Mouse (Mus musculus) MEL (cell line): Measurements from ENCODE around the gene Wfs1. TPM values are rescaled to one million over a fixed set of nuclear protein-coding genes. Genes with fewer than 3 reads are reported as not detected.

Experiments
- DNase-seq: peaks from one replicate; pipeline ENCODE4 v3.0.0; 2011; ENCODE audit warnings: low read depth, low spot score
- H3K27ac ChIP-seq: 2 replicates; pipeline ENCODE4 v1.5.1; 2012; ENCODE audit warnings: low read depth, mild to moderate bottlenecking, control low read depth, low read length, moderate library complexity; ENCODE audit not compliant: control insufficient read depth
- H3K27me3 ChIP-seq, 2 experiments: fragments of 150-350 bp in 1 of 2; sonication (generic) in 1 of 2; 2 replicates each; pipeline ENCODE4 v1.6.1; 2012; ENCODE audit warnings: low read length in 2 of 2, mild to moderate bottlenecking in 2 of 2, improper control_type of control experiment in 1 of 2, moderate library complexity in 1 of 2; ENCODE audit not compliant: insufficient read depth in 2 of 2, control insufficient read depth in 1 of 2
- H3K36me3 ChIP-seq, 2 experiments: 2 replicates each; pipeline ENCODE4 v1.6.1; 2012 to 2014; ENCODE audit warnings: low read length in 2 of 2, improper control_type of control experiment in 1 of 2, inconsistent platforms in 1 of 2, mild to moderate bottlenecking in 1 of 2; ENCODE audit not compliant: insufficient read depth in 2 of 2, control insufficient read depth in 1 of 2
- H3K4me1 ChIP-seq, 2 experiments: fragments of 150-350 bp in 1 of 2; sonication (generic) in 1 of 2; 2 replicates each; pipeline ENCODE4 v1.6.1; 2012; ENCODE audit warnings: low read length in 2 of 2, improper control_type of control experiment in 1 of 2, mild to moderate bottlenecking in 1 of 2; ENCODE audit not compliant: insufficient read depth in 2 of 2, control insufficient read depth in 1 of 2
- H3K4me3 ChIP-seq, 2 experiments: fragments of 150-350 bp in 1 of 2; sonication (generic) in 1 of 2; 2 replicates each; pipeline ENCODE4 v1.5.1; 2012; ENCODE audit warnings: low read depth in 2 of 2, low read length in 2 of 2, mild to moderate bottlenecking in 2 of 2, moderate library complexity in 2 of 2, control low read depth in 1 of 2, improper control_type of control experiment in 1 of 2; ENCODE audit not compliant: control insufficient read depth in 1 of 2, insufficient read depth in 1 of 2
- H3K79me2 ChIP-seq: 2 replicates; pipeline ENCODE4 v1.6.1; 2012; ENCODE audit warnings: mild to moderate bottlenecking, low read length, moderate library complexity; ENCODE audit not compliant: control insufficient read depth, poor library complexity, insufficient read depth
- H3K9ac ChIP-seq: 2 replicates; pipeline ENCODE4 v1.6.1; 2012; ENCODE audit warnings: low read depth, mild to moderate bottlenecking, control low read depth, low read length, moderate library complexity; ENCODE audit not compliant: control insufficient read depth, poor library complexity, severe bottlenecking
- H3K9me3 ChIP-seq: fragments of 150-350 bp; sonication (generic); replicated peaks from 2 replicates; pipeline ENCODE4 v1.6.1; 2012; ENCODE audit warnings: mild to moderate bottlenecking, low read length, improper control_type of control experiment, moderate library complexity; ENCODE audit not compliant: insufficient read depth
- BHLHE40 ChIP-seq: IDR thresholded peaks from 2 replicates; pipeline ENCODE4 v1.6.1; 2012; ENCODE audit warnings: low read depth, mild to moderate bottlenecking, inconsistent platforms, low read length, improper control_type of control experiment, borderline replicate concordance
- CTCF ChIP-seq, 3 experiments: IDR thresholded peaks in 2 of 3; conservative IDR thresholded peaks in 1 of 3; 2 replicates each; pipeline ENCODE4 v1.5.1; 2011 to 2012; ENCODE audit warnings: low read length in 3 of 3, low read depth in 2 of 3, mild to moderate bottlenecking in 2 of 3, improper control_type of control experiment in 1 of 3, inconsistent platforms in 1 of 3, mixed read lengths in 1 of 3, moderate library complexity in 1 of 3; ENCODE audit not compliant: control insufficient read depth in 1 of 3, insufficient read depth in 1 of 3, poor library complexity in 1 of 3, severe bottlenecking in 1 of 3
- E2F4 ChIP-seq: IDR thresholded peaks from 2 replicates; pipeline ENCODE4 v1.6.1; 2011; ENCODE audit warnings: low read depth, low read length, improper control_type of control experiment, borderline replicate concordance
- ELF1 ChIP-seq: IDR thresholded peaks from 2 replicates; pipeline ENCODE4 v1.6.1; 2014; ENCODE audit warnings: low read depth, mild to moderate bottlenecking, inconsistent platforms, low read length, improper control_type of control experiment, moderate library complexity
- ETS1 ChIP-seq: IDR thresholded peaks from 2 replicates; pipeline ENCODE4 v1.6.1; 2012; ENCODE audit warnings: low read depth, mild to moderate bottlenecking, inconsistent platforms, low read length, improper control_type of control experiment, moderate library complexity
- GABPA ChIP-seq: IDR thresholded peaks from 2 replicates; pipeline ENCODE4 v1.6.1; 2012; ENCODE audit warnings: low read depth, mild to moderate bottlenecking, inconsistent platforms, low read length, improper control_type of control experiment, moderate library complexity
- KAT2A ChIP-seq: conservative IDR thresholded peaks from 2 replicates; pipeline ENCODE4 v1.6.1; 2012; ENCODE audit warnings: low read depth, low read length, improper control_type of control experiment, inconsistent platforms
- MAFK ChIP-seq: IDR thresholded peaks from 2 replicates; pipeline ENCODE4 v1.6.1; 2011; ENCODE audit warnings: low read depth, mild to moderate bottlenecking, low read length, improper control_type of control experiment, borderline replicate concordance
- MEF2A ChIP-seq: IDR thresholded peaks from 2 replicates; pipeline ENCODE4 v1.6.1; 2014; ENCODE audit warnings: low read depth, mild to moderate bottlenecking, inconsistent platforms, low read length, improper control_type of control experiment; ENCODE audit not compliant: poor library complexity, insufficient replicate concordance, severe bottlenecking; ENCODE audit errors: extremely low read depth
- MXI1 ChIP-seq: IDR thresholded peaks from 2 replicates; pipeline ENCODE4 v1.6.1; 2011; ENCODE audit warnings: mild to moderate bottlenecking, low read depth, low read length, improper control_type of control experiment
- MYB ChIP-seq: IDR thresholded peaks from 2 replicates; pipeline ENCODE4 v1.6.1; 2011; ENCODE audit warnings: mild to moderate bottlenecking, low read depth, low read length, improper control_type of control experiment
- NELFE ChIP-seq: IDR thresholded peaks from 2 replicates; pipeline ENCODE4 v1.6.1; 2011; ENCODE audit warnings: low read depth, low read length, improper control_type of control experiment
- NRF1 ChIP-seq: IDR thresholded peaks from 2 replicates; pipeline ENCODE4 v1.6.1; 2014; ENCODE audit warnings: low read depth, mild to moderate bottlenecking, inconsistent platforms, low read length, improper control_type of control experiment, moderate library complexity; ENCODE audit not compliant: poor library complexity, insufficient read depth, severe bottlenecking
- POLR2AphosphoS2 ChIP-seq: IDR thresholded peaks from 2 replicates; pipeline ENCODE4 v1.6.1; 2011; ENCODE audit warnings: low read length, improper control_type of control experiment
- POLR2AphosphoS5 ChIP-seq: IDR thresholded peaks from 2 replicates; pipeline ENCODE4 v1.6.1; 2012; ENCODE audit warnings: low read depth, borderline replicate concordance, mild to moderate bottlenecking, inconsistent platforms, low read length, moderate library complexity, mixed read lengths
- RAD21 ChIP-seq: IDR thresholded peaks from 2 replicates; pipeline ENCODE4 v1.6.1; 2011; ENCODE audit warnings: mild to moderate bottlenecking, low read depth, low read length, improper control_type of control experiment
- RCOR1 ChIP-seq: IDR thresholded peaks from 2 replicates; pipeline ENCODE4 v1.6.1; 2012; ENCODE audit warnings: low read depth, mild to moderate bottlenecking, inconsistent platforms, low read length, improper control_type of control experiment
- SMC3 ChIP-seq: IDR thresholded peaks from 2 replicates; pipeline ENCODE4 v1.6.1; 2011; ENCODE audit warnings: low read depth, low read length, improper control_type of control experiment
- TBP ChIP-seq: IDR thresholded peaks from 2 replicates; pipeline ENCODE4 v1.8.0; 2011; ENCODE audit warnings: low read depth, low read length, improper control_type of control experiment
- USF1 ChIP-seq: IDR thresholded peaks from 2 replicates; pipeline ENCODE4 v1.6.1; 2014; ENCODE audit warnings: low read depth, mild to moderate bottlenecking, inconsistent platforms, low read length, improper control_type of control experiment, moderate library complexity
- ZC3H11A ChIP-seq: IDR thresholded peaks from 2 replicates; pipeline ENCODE4 v1.6.1; 2012; ENCODE audit warnings: low read depth, mild to moderate bottlenecking, inconsistent platforms, low read length, improper control_type of control experiment
- ZKSCAN1 ChIP-seq: IDR thresholded peaks from 2 replicates; pipeline ENCODE4 v1.6.1; 2012; ENCODE audit warnings: low read depth, mild to moderate bottlenecking, inconsistent platforms, low read length, improper control_type of control experiment, moderate library complexity
- ZMIZ1 ChIP-seq: IDR thresholded peaks from 2 replicates; pipeline ENCODE4 v1.6.1; 2012; ENCODE audit warnings: low read depth, mild to moderate bottlenecking, inconsistent platforms, low read length, improper control_type of control experiment, moderate library complexity
- polyA plus RNA-seq, 2 experiments: library from polyadenylated mRNA; stranded (reverse) in 1 of 2; unstranded in 1 of 2; fragments of >175 nt in 1 of 2; fragments of >200 nt in 1 of 2; gene quantifications; 2 replicates each; pipeline versions ENCODE4 v1.2.1 to v1.2.4; 2012; ENCODE audit warnings: low replicate concordance in 2 of 2, low read depth in 1 of 2; ENCODE audit not compliant: insufficient read length in 2 of 2, insufficient read depth in 1 of 2, missing spikeins in 1 of 2
- total RNA-seq: library from RNA; depleted of rRNA; stranded (reverse); fragments of 300-350 nt; gene quantifications from 2 replicates; pipeline ENCODE4 v1.2.3, GENCODE M21; 2012

The Wfs1 gene
- total and polyA plus RNA-seq, 3 experiments: not detected

DNA sequence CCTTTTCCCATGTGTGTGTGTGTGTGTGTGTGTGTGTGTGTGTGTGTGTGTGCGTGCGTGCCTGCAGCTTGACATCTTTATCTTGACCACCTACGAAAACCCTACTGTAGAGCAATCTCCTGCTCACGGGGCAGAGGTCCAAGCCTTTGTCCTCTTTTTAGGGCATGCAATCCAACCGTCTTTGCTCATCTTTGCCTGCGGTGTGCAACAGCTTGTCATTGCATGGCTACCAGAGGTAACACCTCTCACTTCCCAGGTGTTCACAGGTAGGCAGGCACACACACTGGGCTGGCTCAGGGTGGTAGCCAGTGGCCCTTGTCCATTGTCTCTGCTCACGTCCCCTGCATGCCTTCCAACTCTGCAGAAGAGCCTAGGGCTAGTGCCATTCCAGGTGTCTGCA, 71.0 kb downstream of the Wfs1 start:
- Histone ChIP-seq H3K27ac (no peak overlapping the region), H3K4me3 (no peak overlapping the region), H3K27me3 (no peaks in the 10 kb centered on the region), H3K9me3 (no peaks in the 10 kb centered on the region), H3K4me1 (no peaks in the 10 kb centered on the region), H3K9ac (no peak overlapping the region), H3K36me3 (no peaks in the 10 kb centered on the region), H3K79me2 (no peaks in the 10 kb centered on the region)
- no peak for TF ChIP-seq TBP
- no peak for TF ChIP-seq MEF2A
- TF ChIP-seq POLR2AphosphoS2: no peak
- TF ChIP-seq MYB: no peak
- TF ChIP-seq GABPA: no peak
- no peak for TF ChIP-seq CTCF (IDR thresholded peaks at IDR 0.05 in 2 of 3, conservative IDR thresholded peaks at IDR 0.05 in 1 of 3; ENCODE audit: control insufficient read depth in 1 of 3, insufficient read depth in 1 of 3, low read depth in 2 of 3, low read length in 3 of 3, poor library complexity in 1 of 3, severe bottlenecking in 1 of 3)
- TF ChIP-seq USF1: no peak
- no peak for TF ChIP-seq ETS1
- TF ChIP-seq NRF1: no peak
- TF ChIP-seq BHLHE40: no peak
- DNase-seq: no peak

GRCm38 (mm10) chr5:36917245-36917644, 71.8 kb downstream of the Wfs1 start:
- no peak for DNase-seq
- TF ChIP-seq RAD21: no peak
- TF ChIP-seq MXI1: no peak
- no peak for TF ChIP-seq MAFK
- TF ChIP-seq BHLHE40: no peak
- TF ChIP-seq ELF1: no peak
- TF ChIP-seq E2F4: no peak
- no peak for TF ChIP-seq KAT2A
- TF ChIP-seq ZKSCAN1: no peak
- TF ChIP-seq MYB: no peak
- TF ChIP-seq SMC3: no peak
- no peak for TF ChIP-seq CTCF (IDR thresholded peaks at IDR 0.05 in 2 of 3, conservative IDR thresholded peaks at IDR 0.05 in 1 of 3; ENCODE audit: control insufficient read depth in 1 of 3, insufficient read depth in 1 of 3, low read depth in 2 of 3, low read length in 3 of 3, poor library complexity in 1 of 3, severe bottlenecking in 1 of 3)
- no peak for TF ChIP-seq ETS1
- no peak for TF ChIP-seq NELFE
- TF ChIP-seq USF1: no peak
- no peak for TF ChIP-seq ZC3H11A
- TF ChIP-seq POLR2AphosphoS5: no peak
- no peak for TF ChIP-seq MEF2A
- no peak for TF ChIP-seq ZMIZ1
- no peak for TF ChIP-seq RCOR1

More at GRCm38 (mm10) chr5:36917245-36917644, 71.8 kb downstream of the Wfs1 start:
- no peaks in the 10 kb centered on the region for H3K79me2 ChIP-seq
- H3K4me3 ChIP-seq: no peak overlapping the region
- no peaks in the 10 kb centered on the region for H3K4me1 ChIP-seq
- H3K27ac ChIP-seq: no peak overlapping the region
- H3K36me3 ChIP-seq: no peaks in the 10 kb centered on the region
- H3K27me3 ChIP-seq: no peaks in the 10 kb centered on the region
- H3K9me3 ChIP-seq: no peaks in the 10 kb centered on the region
- H3K9ac ChIP-seq: no peak overlapping the region
